Mouse (Mus musculus) neural tube, embryonic 12.5 days (tissue): ENCODE data around the gene Lsm7. TPM values are rescaled to one million over a fixed set of nuclear protein-coding genes. Genes with fewer than 3 reads are reported as not detected.

ENCODE experiments used
- ATAC-seq: fragments of 200-750 bp; cut with Nextera tagmentation; 2 replicates; pipeline ENCODE4 v1.8.0; 2017; ENCODE audit warnings: low read depth, mild to moderate bottlenecking, moderate TSS enrichment, moderate library complexity; ENCODE audit not compliant: low FRiP score
- H3K27ac ChIP-seq: fragments of 300-500 bp; sonication (generic); 2 replicates; pipeline ENCODE4 v1.5.1; 2016
- H3K27me3 ChIP-seq: fragments of 300-500 bp; sonication (generic); replicated peaks from 2 replicates; pipeline ENCODE4 v1.6.1; 2016; ENCODE audit warnings: mild to moderate bottlenecking
- H3K36me3 ChIP-seq: fragments of 300-500 bp; sonication (generic); 2 replicates; pipeline ENCODE4 v1.6.1; 2016; ENCODE audit warnings: mild to moderate bottlenecking
- H3K4me1 ChIP-seq: fragments of 300-500 bp; sonication (generic); 2 replicates; pipeline ENCODE4 v1.6.1; 2016
- H3K4me2 ChIP-seq: fragments of 300-500 bp; sonication (generic); replicated peaks from 2 replicates; pipeline ENCODE4 v1.6.1; 2016; ENCODE audit warnings: mild to moderate bottlenecking
- H3K4me3 ChIP-seq: fragments of 300-500 bp; sonication (generic); 2 replicates; pipeline ENCODE4 v1.5.1; 2016
- H3K9ac ChIP-seq: fragments of 300-500 bp; sonication (generic); 2 replicates; pipeline ENCODE4 v1.6.1; 2016; ENCODE audit warnings: mild to moderate bottlenecking
- H3K9me3 ChIP-seq: fragments of 300-500 bp; sonication (generic); 2 replicates; pipeline ENCODE4 v1.6.1; 2016; ENCODE audit warnings: mild to moderate bottlenecking
- WGBS: fragments of 180-500 bp; shearing (Covaris S2); methylation state at CpG from one replicate; pipeline ENCODE4 v1.1.7; 2016; 5-methylcytosine and 5-hydroxymethylcytosine counted together
- polyA plus RNA-seq: library from polyadenylated mRNA; unstranded; fragments of >200 nt; fragmentation: Nextera tagmentation; extraction: Ambion mirVana; gene quantifications from 2 replicates; pipeline ENCODE4 v1.2.1, GENCODE M21; 2016

The Lsm7 gene
- polyA plus RNA-seq, 1 experiment from 2014 or later: 274 TPM

DNA sequence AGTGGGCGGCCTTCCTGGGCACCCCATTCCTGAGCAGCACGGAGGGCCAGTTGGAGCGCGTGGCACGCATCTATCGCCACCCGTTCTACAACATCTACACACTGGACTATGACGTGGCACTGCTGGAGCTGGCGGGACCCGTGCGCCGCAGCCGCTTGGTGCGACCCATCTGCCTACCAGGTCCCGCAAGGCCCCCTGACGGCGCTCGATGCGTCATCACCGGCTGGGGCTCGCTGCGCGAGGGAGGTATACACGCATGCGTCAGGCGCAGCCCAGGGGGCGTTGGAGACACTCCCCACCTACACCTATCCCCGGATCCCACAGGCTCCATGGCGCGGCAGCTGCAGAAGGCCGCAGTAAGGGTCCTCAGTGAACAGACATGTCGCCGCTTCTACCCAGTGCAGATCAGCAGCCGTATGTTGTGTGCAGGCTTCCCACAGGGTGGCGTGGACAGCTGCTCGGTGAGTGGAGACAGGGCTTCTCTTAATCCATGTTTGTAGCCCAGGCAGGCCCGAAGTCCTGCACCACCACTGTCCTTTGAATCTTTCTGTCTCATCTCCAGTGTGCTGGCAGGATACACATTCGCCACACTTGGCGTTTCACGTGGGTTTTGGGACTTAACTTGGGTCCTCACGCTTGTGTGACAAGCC, 43.0 kb upstream of the Lsm7 start:
- Histone ChIP-seq H3K9ac (no peak overlapping the region), H3K4me2 (peak overlapping the region; percentile 34), H3K4me3 (no peak overlapping the region), H3K36me3 (peaks cover 27% of the 10 kb centered on the region), H3K9me3 (no peaks in the 10 kb centered on the region), H3K4me1 (peaks cover 19% of the 10 kb centered on the region), H3K27ac (no peak overlapping the region), H3K27me3 (peaks cover 7% of the 10 kb centered on the region; the same call in 1 of the 2 replicates)
- no peak for ATAC-seq
- WGBS: 35% methylated on average over 41 of the region's 41 CpGs

DNA sequence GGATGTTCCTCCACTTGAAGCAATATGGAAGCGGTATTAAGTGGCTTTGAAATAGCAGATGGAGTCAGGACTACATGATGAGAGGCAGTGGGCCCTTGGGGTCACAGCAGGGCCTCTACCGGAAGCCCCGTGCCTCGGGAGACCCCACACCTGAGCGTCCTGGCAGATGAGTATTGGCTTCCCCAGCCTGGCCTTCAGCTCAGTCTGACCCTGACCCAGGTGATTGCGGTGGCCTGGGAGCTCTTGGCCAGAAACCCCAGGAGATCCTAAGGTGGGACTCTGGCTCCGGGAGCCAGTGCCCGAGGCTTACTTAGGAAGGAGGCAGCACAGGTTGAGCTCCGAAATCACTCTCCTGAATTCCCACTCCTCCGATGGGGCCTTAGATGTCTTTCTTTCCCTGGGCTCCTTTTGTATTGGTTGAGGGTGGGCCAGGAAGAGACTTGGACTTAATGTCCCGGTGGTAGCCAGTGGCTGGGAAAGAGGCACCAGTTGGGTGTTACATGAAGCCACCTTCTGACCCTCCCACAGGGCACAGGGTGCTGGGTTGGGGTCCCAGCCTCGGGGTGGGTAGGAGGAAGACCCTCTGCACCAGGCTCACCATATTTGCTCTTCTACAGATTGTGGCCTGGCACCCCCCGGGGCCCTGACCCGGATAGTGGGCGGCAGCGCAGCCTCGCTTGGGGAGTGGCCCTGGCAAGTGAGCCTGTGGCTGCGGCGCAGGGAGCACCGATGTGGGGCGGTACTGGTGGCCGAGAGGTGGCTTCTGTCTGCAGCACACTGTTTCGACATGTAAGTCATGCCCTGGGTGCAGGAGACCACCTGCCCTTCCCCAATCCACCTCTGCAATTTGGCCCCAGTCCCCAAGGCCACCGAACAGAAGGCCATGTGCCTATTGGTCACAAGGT, 41.8 kb upstream of the Lsm7 start:
- no peak overlapping the region for H3K9ac ChIP-seq

DNA sequence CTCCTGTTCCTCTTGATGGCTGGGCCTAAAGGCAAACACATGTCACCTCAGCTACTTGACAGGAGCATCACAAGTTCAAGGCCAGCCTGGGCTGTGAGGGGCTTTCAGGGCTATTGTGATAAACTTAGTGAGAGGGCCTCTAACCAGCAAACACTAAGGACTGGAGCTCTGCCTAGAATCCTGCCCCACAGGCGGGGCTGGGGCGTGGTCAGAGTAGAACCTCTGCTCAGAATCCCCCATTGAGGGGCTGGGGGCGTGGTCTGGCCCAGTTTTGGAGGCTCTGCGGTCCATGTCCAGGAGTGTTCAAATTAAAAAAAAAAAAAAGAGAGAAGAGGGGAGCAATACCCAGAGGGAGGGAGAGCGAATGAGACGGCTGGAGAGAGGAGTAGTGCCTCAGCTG, 40.7 kb upstream of the Lsm7 start:
- ATAC-seq: no peak
- WGBS: 76% methylated on average over 6 of the region's 6 CpGs

More for the DNA sequence above, 41.8 kb upstream of the Lsm7 start:
- Histone ChIP-seq H3K4me1 (peaks cover 19% of the 10 kb centered on the region), H3K27me3 (peaks cover 7% of the 10 kb centered on the region; the same call in 1 of the 2 replicates), H3K27ac (no peak overlapping the region), H3K4me2 (no peak overlapping the region), H3K4me3 (no peak overlapping the region), H3K36me3 (peaks cover 16% of the 10 kb centered on the region; the same call in 1 of the 2 replicates), H3K9me3 (no peaks in the 10 kb centered on the region)
- WGBS: 71% methylated on average over 24 of the region's 24 CpGs
- no peak for ATAC-seq

DNA sequence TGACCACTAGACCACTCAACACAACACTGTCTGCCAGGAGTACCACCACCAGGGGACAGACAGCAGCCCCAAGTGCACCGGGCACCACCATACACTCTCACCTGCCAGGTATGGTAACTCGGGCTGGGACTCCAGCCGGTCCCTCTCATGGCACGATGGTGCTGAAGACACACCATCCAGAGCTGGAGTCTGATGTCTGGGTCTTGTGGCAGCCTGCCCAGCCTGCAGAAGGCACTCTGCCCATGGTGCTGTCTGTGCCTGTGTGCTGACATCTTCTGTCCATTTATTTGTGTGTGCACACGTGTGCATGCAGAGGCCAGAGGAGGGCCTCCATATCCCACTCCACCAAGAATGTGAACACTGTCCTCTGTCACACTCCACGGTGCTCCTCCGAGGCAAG, 40.1 kb upstream of the Lsm7 start:
- no peak overlapping the region for H3K4me3 ChIP-seq
- no peak overlapping the region for H3K4me2 ChIP-seq
- no peak for ATAC-seq
- H3K27me3 ChIP-seq: peaks cover 12% of the 10 kb centered on the region; the same call in 1 of the 2 replicates
- no peak overlapping the region for H3K27ac ChIP-seq
- H3K9me3 ChIP-seq: no peaks in the 10 kb centered on the region
- peaks cover 12% of the 10 kb centered on the region; the same call in 1 of the 2 replicates for H3K36me3 ChIP-seq
- WGBS: 88% methylated on average over 7 of the region's 7 CpGs
- peaks cover 16% of the 10 kb centered on the region for H3K4me1 ChIP-seq
- no peak overlapping the region for H3K9ac ChIP-seq

More for the DNA sequence above, 40.7 kb upstream of the Lsm7 start:
- Histone ChIP-seq H3K4me3 (no peak overlapping the region), H3K36me3 (peaks cover 12% of the 10 kb centered on the region; the same call in 1 of the 2 replicates), H3K9me3 (no peaks in the 10 kb centered on the region), H3K27me3 (peaks cover 7% of the 10 kb centered on the region; the same call in 1 of the 2 replicates), H3K4me1 (peaks cover 16% of the 10 kb centered on the region), H3K4me2 (no peak overlapping the region), H3K27ac (no peak overlapping the region), H3K9ac (no peak overlapping the region)

DNA sequence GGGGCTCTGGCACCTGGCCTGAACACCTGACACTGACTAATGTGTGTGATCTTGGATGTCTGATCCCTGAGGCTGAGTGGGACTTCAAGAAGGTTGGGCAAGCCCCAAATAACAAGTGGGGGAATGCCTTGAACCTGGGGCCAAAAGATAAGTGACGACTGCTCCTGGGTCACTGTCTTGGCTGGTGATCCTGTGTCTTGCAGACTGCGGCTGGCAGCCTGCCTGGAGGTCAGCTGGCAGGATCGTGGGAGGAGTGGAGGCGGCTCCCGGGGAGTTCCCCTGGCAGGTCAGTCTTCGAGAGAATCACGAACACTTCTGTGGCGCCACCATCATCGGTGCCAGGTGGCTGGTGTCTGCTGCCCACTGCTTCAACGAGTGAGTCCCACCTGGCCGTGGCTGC, 32.2 kb upstream of the Lsm7 start:
- WGBS: 81% methylated on average over 11 of the region's 11 CpGs
- H3K27ac ChIP-seq: no peak overlapping the region
- no peaks in the 10 kb centered on the region for H3K9me3 ChIP-seq
- H3K36me3 ChIP-seq: no peaks in the 10 kb centered on the region
- H3K27me3 ChIP-seq: peaks cover 25% of the 10 kb centered on the region
- no peak overlapping the region for H3K9ac ChIP-seq
- no peaks in the 10 kb centered on the region for H3K4me1 ChIP-seq
- no peak overlapping the region for H3K4me2 ChIP-seq
- no peak overlapping the region for H3K4me3 ChIP-seq
- ATAC-seq: no peak

DNA sequence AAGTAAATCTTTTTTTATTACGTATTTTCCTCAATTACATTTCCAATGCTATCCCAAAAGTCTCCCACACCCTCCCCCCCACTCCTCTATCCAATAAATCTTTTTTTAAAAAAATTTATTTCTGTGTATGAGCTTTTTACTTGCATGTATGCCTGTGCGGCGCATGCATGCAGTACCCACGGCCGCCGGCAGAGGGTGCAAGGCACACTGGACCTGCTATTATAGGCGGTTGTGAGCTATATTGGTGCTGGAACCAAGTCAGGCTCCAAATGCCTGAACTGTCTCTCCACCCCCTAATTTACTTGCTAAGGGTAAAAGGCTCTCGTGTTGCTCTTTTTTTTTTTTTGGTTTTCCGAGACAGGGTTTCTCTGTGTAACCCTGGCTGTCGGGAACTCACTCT, 26.3 kb upstream of the Lsm7 start:
- Histone ChIP-seq H3K27me3 (no peaks in the 10 kb centered on the region), H3K36me3 (no peaks in the 10 kb centered on the region), H3K9me3 (no peaks in the 10 kb centered on the region), H3K4me3 (no peak overlapping the region), H3K9ac (no peak overlapping the region), H3K27ac (no peak overlapping the region), H3K4me2 (no peak overlapping the region), H3K4me1 (no peaks in the 10 kb centered on the region)
- 24% methylated on average over 10 of the region's 10 CpGs for WGBS
- no peak for ATAC-seq

DNA sequence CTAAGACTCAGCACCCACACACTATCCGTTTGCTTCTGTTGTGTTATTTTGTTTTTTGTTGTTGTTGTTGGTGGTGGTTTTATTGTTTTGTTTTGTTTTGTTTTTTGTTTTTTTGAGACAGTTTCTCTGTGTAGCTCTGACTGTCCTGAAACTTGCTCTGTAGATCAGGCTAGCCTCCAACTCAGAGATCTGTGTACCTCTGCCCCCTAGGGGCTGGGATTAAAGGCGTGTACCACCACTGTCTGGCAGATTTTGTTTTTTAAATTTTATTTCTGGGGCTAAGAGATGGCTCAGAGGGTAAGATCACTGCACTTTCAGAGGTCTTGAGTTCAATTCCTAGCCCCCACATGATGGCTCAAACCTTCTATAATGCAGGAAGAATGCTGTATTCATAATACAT, 25.9 kb upstream of the Lsm7 start:
- 75% methylated on average over 2 of the region's 2 CpGs for whole genome bisulfite sequencing
- Histone ChIP-seq H3K27ac (no peak overlapping the region), H3K27me3 (no peaks in the 10 kb centered on the region), H3K4me3 (no peak overlapping the region), H3K9me3 (no peaks in the 10 kb centered on the region), H3K36me3 (no peaks in the 10 kb centered on the region), H3K4me2 (no peak overlapping the region), H3K9ac (no peak overlapping the region), H3K4me1 (no peaks in the 10 kb centered on the region)
- ATAC-seq: no peak

DNA sequence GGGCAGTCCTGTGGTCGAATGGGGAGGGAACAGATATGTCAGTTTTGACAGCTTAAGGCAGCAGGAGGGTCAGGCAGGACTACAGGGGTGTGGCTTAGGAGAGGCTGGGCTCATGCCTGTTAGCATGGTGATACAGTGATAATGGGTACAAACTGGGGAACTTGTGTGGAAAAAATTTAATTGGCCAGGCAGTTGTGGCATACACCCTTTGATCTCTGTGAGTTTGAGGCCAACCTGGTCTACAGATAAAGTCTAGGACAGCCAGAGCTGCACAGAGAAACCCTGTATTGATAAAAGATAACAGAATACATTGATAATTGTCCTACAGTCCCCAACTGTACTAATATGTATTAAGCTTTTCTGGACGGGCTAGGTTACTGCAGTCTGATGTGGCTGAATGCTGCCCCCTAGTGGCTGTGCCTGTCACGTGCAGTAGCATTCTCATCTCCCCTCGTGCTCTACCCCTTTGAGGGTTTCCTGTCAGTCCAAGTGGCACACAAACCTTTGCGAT, 25.2 kb upstream of the Lsm7 start:
- no peak overlapping the region for H3K27ac ChIP-seq
- no peak overlapping the region for H3K9ac ChIP-seq
- no peaks in the 10 kb centered on the region for H3K36me3 ChIP-seq
- no peak overlapping the region for H3K4me2 ChIP-seq
- H3K4me3 ChIP-seq: no peak overlapping the region
- WGBS: 24% methylated on average over 5 of the region's 5 CpGs
- peak; percentile 52; the same call in 1 of the 2 replicates for ATAC-seq
- no peaks in the 10 kb centered on the region for H3K9me3 ChIP-seq
- no peaks in the 10 kb centered on the region for H3K4me1 ChIP-seq
- H3K27me3 ChIP-seq: no peaks in the 10 kb centered on the region

DNA sequence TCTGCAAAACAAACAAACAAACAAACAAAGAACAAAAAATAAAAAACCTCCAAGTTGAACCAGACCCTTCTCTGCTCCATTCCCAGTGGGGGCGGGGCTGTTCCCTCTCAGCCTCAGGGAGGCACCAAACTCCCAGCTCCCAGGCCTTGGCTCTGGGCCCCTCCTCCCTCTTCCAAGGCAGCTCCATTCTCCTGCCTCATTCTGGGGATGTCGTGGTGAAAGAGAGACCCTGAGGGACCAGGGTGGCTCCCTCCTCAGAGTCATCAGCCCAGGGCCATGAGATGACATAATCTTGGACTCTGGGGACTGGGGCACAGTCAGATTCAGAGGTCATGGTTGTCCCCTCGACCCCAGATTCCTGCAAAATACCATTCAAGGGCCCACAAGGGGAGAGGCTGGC, 21.6 kb upstream of the Lsm7 start:
- no peak for ATAC-seq
- Histone ChIP-seq H3K9me3 (no peaks in the 10 kb centered on the region), H3K36me3 (no peaks in the 10 kb centered on the region), H3K4me1 (no peaks in the 10 kb centered on the region), H3K4me3 (no peak overlapping the region), H3K9ac (no peak overlapping the region), H3K27me3 (no peaks in the 10 kb centered on the region; the same call in 1 of the 2 replicates), H3K27ac (no peak overlapping the region), H3K4me2 (no peak overlapping the region)
- 29% methylated on average over 3 of the region's 3 CpGs for WGBS

DNA sequence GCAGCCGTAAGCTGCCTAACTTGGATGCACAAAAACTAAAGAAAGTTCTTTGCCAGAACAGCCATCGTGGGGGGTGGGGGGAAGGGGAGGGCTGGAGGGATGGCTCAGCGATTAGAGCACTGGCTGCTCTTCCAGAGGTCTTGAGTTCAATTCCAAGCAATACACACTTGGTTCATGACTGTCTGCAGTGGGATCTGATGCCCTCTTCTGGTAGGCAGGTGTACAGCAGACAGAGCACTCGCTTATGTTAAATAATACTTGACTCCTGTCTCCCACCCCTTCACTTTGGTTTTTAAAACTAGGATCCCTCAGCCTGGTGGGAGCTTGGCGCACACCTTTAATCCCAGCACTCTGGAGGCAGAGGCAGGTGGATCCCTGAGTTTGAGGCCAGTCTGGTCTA, 21.0 kb upstream of the Lsm7 start:
- Histone ChIP-seq H3K9me3 (no peaks in the 10 kb centered on the region), H3K36me3 (no peaks in the 10 kb centered on the region), H3K4me3 (no peak overlapping the region), H3K4me2 (no peak overlapping the region), H3K9ac (no peak overlapping the region), H3K27me3 (no peaks in the 10 kb centered on the region; the same call in 1 of the 2 replicates), H3K27ac (no peak overlapping the region), H3K4me1 (no peaks in the 10 kb centered on the region)
- ATAC-seq: no peak
- WGBS: 32% methylated on average over 5 of the region's 5 CpGs

DNA sequence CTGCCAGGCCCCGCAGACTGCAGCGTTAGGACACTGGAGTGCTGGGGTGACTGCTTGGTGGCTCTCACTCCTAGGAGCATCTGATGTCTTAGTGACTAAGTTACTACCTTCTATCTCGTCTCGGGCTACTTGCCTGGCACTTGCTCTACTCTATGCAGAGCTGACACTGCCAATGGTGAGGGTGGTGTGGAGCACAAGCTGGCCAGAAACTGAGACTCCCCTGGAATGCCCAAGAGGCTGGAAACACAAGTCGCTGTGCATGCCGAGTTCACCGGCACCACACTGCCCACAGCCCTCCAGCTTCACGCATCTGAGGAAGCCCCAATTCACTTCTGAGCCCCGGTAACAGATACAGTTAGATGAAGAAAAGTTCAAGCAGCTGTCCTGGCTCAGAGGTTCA, 19.0 kb upstream of the Lsm7 start:
- no peaks in the 10 kb centered on the region; the same call in 1 of the 2 replicates for H3K27me3 ChIP-seq
- ATAC-seq: no peak
- no peak overlapping the region for H3K27ac ChIP-seq
- 76% methylated on average over 9 of the region's 9 CpGs for WGBS
- H3K4me3 ChIP-seq: no peak overlapping the region
- no peak overlapping the region for H3K4me2 ChIP-seq
- no peak overlapping the region for H3K9ac ChIP-seq
- H3K4me1 ChIP-seq: no peaks in the 10 kb centered on the region
- H3K36me3 ChIP-seq: no peaks in the 10 kb centered on the region
- H3K9me3 ChIP-seq: no peaks in the 10 kb centered on the region

DNA sequence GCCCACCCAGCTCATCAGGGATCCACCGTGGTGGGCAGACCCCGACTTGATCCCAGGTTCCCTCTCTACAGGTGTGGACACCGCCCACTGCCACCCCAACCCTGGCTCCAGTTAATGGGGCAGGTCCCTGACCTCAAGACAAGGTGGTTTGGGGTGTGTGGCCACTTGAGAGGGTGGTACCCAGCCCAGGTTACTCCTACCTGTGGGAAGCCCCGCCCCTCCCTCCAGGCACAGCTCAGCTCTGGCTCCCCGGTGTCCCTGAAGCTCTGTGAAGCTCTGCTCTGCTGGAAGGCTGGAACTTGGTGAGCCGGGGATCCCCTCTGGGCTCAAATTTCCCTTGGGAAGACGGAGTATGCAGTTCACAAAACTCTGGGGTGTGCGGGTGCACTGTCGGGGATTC, 16.6 kb upstream of the Lsm7 start, which contains the start of gene Tmprss9:
Gene Tmprss9 (plus strand): TSS at position 268 of the 400 bp plus-strand sequence.
- H3K4me3 ChIP-seq: no peak within 1 kb of the TSS
- no peak for ATAC-seq
- no peak within 1 kb of the TSS for H3K4me2 ChIP-seq
- WGBS: 36% methylated on average over 9 of the region's 9 CpGs
- no peaks in the 10 kb centered on the region for H3K4me1 ChIP-seq
- H3K9me3 ChIP-seq: no peaks in the 10 kb centered on the region
- H3K27ac ChIP-seq: no peak within 1 kb of the TSS
- no peaks in the 10 kb centered on the region; the same call in 1 of the 2 replicates for H3K27me3 ChIP-seq
- H3K9ac ChIP-seq: no peak within 1 kb of the TSS
- peaks cover 18% of the 10 kb centered on the region for H3K36me3 ChIP-seq
